Mouse (Mus musculus) kidney, embryonic 14.5 days (tissue): ENCODE results near the gene Bahcc1. TPM values are rescaled to one million over a fixed set of nuclear protein-coding genes. Genes with fewer than 3 reads are reported as not detected.

Experiments used
- ATAC-seq: fragments of 200-750 bp; cut with Nextera tagmentation; 2 replicates; pipeline ENCODE4 v1.8.0; 2017; ENCODE audit warnings: moderate number of reproducible peaks, mild to moderate bottlenecking, moderate TSS enrichment, moderate library complexity; ENCODE audit not compliant: low FRiP score, low TSS enrichment
- H3K27ac ChIP-seq: fragments of 300-500 bp; sonication (generic); 2 replicates; pipeline ENCODE4 v1.5.1; 2014; ENCODE audit warnings: low read depth, mild to moderate bottlenecking, low read length, moderate library complexity, mixed read lengths
- H3K27me3 ChIP-seq: fragments of 300-500 bp; sonication (generic); 2 replicates; pipeline ENCODE4 v1.6.1; 2014; ENCODE audit warnings: mild to moderate bottlenecking, low read length; ENCODE audit not compliant: control insufficient read depth, insufficient read depth
- H3K36me3 ChIP-seq: fragments of 300-500 bp; sonication (generic); 2 replicates; pipeline ENCODE4 v1.6.1; 2014; ENCODE audit warnings: low read length, mixed read lengths; ENCODE audit not compliant: control insufficient read depth, insufficient read depth
- H3K4me1 ChIP-seq: fragments of 300-500 bp; sonication (generic); 2 replicates; pipeline ENCODE4 v1.6.1; 2014; ENCODE audit warnings: low read length, mixed read lengths; ENCODE audit not compliant: control insufficient read depth, insufficient read depth
- H3K4me2 ChIP-seq: fragments of 300-500 bp; sonication (generic); replicated peaks from 2 replicates; pipeline ENCODE4 v1.6.1; 2014; ENCODE audit warnings: low read depth, mild to moderate bottlenecking, low read length
- H3K4me3 ChIP-seq: fragments of 300-500 bp; sonication (generic); 2 replicates; pipeline ENCODE4 v1.5.1; 2014; ENCODE audit warnings: mild to moderate bottlenecking, low read length
- H3K9ac ChIP-seq: fragments of 300-500 bp; sonication (generic); 2 replicates; pipeline ENCODE4 v1.6.1; 2014; ENCODE audit warnings: low read depth, mild to moderate bottlenecking, low read length, moderate library complexity
- H3K9me3 ChIP-seq: fragments of 300-500 bp; sonication (generic); 2 replicates; pipeline ENCODE4 v1.6.1; 2016; ENCODE audit warnings: low read length; ENCODE audit not compliant: control insufficient read depth
- WGBS: fragments of 180-500 bp; shearing (Covaris S2); extraction: QIAGEN DNeasy Blood & Tissue Kit; methylation state at CpG from one replicate; pipeline ENCODE4 v1.1.7; 2014; 5-methylcytosine and 5-hydroxymethylcytosine counted together
- polyA plus RNA-seq: library from polyadenylated mRNA; unstranded; fragments of >200 nt; fragmentation: Nextera tagmentation; extraction: Ambion mirVana; gene quantifications from 2 replicates; pipeline ENCODE4 v1.2.1, GENCODE M21; 2014

Gene Bahcc1
- polyA plus RNA-seq, 1 experiment from 2014 or later = 27.2 TPM

GRCm38 (mm10) chr11:120200621-120201020 lies 32.1 kb upstream of the Bahcc1 start:
- WGBS = 75% methylated on average over 6 of the region's 6 CpGs

GRCm38 (mm10) chr11:120204200-120204599 lies 28.5 kb upstream of the Bahcc1 start:
- Histone ChIP-seq H3K27ac (no peak overlapping the region), H3K9me3 (no peaks in the 10 kb centered on the region), H3K36me3 (no peaks in the 10 kb centered on the region), H3K4me2 (no peak overlapping the region), H3K4me1 (peaks cover 29% of the 10 kb centered on the region), H3K27me3 (no peaks in the 10 kb centered on the region), H3K4me3 (no peak overlapping the region), H3K9ac (no peak overlapping the region)
- ATAC-seq = no peak
- WGBS = 92% methylated on average over 5 of the region's 5 CpGs

More at GRCm38 (mm10) chr11:120200621-120201020, 32.1 kb upstream of the Bahcc1 start:
- no peak for ATAC-seq
- Histone ChIP-seq H3K4me1 (peaks cover 13% of the 10 kb centered on the region), H3K9ac (no peak overlapping the region), H3K4me2 (no peak overlapping the region), H3K27ac (no peak overlapping the region), H3K36me3 (no peaks in the 10 kb centered on the region), H3K4me3 (no peak overlapping the region), H3K9me3 (no peaks in the 10 kb centered on the region), H3K27me3 (no peaks in the 10 kb centered on the region)

GRCm38 (mm10) chr11:120206069-120206668 lies 26.6 kb upstream of the Bahcc1 start:
- WGBS = 57% methylated on average over 9 of the region's 9 CpGs
- Histone ChIP-seq H3K27ac (peak overlapping the region; percentile 78; the same call in 1 of the 2 replicates), H3K36me3 (no peaks in the 10 kb centered on the region), H3K27me3 (no peaks in the 10 kb centered on the region), H3K9ac (no peak overlapping the region), H3K9me3 (no peaks in the 10 kb centered on the region), H3K4me1 (peaks cover 29% of the 10 kb centered on the region; the same call in 1 of the 2 replicates), H3K4me2 (no peak overlapping the region), H3K4me3 (no peak overlapping the region)
- ATAC-seq = no peak

- no peak overlapping the region for H3K4me2 ChIP-seq
- H3K36me3 ChIP-seq = no peaks in the 10 kb centered on the region
- peaks cover 29% of the 10 kb centered on the region; the same call in 1 of the 2 replicates for H3K4me1 ChIP-seq
- no peak overlapping the region for H3K4me3 ChIP-seq
- 29% methylated on average over 5 of the region's 5 CpGs for WGBS
- peak; percentile 78 for ATAC-seq
- no peaks in the 10 kb centered on the region for H3K9me3 ChIP-seq
- peak overlapping the region; percentile 78; the same call in 1 of the 2 replicates for H3K27ac ChIP-seq
- no peak overlapping the region for H3K9ac ChIP-seq
- H3K27me3 ChIP-seq = no peaks in the 10 kb centered on the region
Observed at GRCm38 (mm10) chr11:120206669-120207090, 26.1 kb upstream of the Bahcc1 start.

GRCm38 (mm10) chr11:120208848-120209247 lies 23.9 kb upstream of the Bahcc1 start:
- Histone ChIP-seq H3K4me2 (no peak overlapping the region), H3K36me3 (no peaks in the 10 kb centered on the region), H3K27ac (peak overlapping the region; percentile 65; the same call in 1 of the 2 replicates), H3K9me3 (no peaks in the 10 kb centered on the region), H3K27me3 (no peaks in the 10 kb centered on the region), H3K4me3 (no peak overlapping the region), H3K9ac (no peak overlapping the region), H3K4me1 (peaks cover 29% of the 10 kb centered on the region; the same call in 1 of the 2 replicates)
- WGBS = 82% methylated on average over 2 of the region's 2 CpGs
- ATAC-seq = no peak

GRCm38 (mm10) chr11:120209462-120209861 lies 23.3 kb upstream of the Bahcc1 start:
- no peak; the same call in 1 of the 2 replicates for ATAC-seq
- no peak overlapping the region for H3K4me2 ChIP-seq
- H3K27me3 ChIP-seq = no peaks in the 10 kb centered on the region
- H3K4me3 ChIP-seq = no peak overlapping the region
- no peak overlapping the region for H3K9ac ChIP-seq
- H3K9me3 ChIP-seq = no peaks in the 10 kb centered on the region
- peaks cover 29% of the 10 kb centered on the region; the same call in 1 of the 2 replicates for H3K4me1 ChIP-seq
- WGBS = 53% methylated on average over 8 of the region's 8 CpGs
- H3K27ac ChIP-seq = peak overlapping the region; percentile 65; the same call in 1 of the 2 replicates
- no peaks in the 10 kb centered on the region for H3K36me3 ChIP-seq

- H3K9ac ChIP-seq = peak overlapping the region; percentile 34; the same call in 1 of the 2 replicates
- H3K4me1 ChIP-seq = peaks cover 51% of the 10 kb centered on the region
- ATAC-seq = no peak
- peak overlapping the region; percentile 96 for H3K27ac ChIP-seq
- H3K27me3 ChIP-seq = no peaks in the 10 kb centered on the region
- H3K9me3 ChIP-seq = no peaks in the 10 kb centered on the region
- H3K4me3 ChIP-seq = no peak overlapping the region
- H3K4me2 ChIP-seq = peak overlapping the region; percentile 25
- H3K36me3 ChIP-seq = no peaks in the 10 kb centered on the region
- 45% methylated on average over 10 of the region's 10 CpGs for WGBS
Observed at GRCm38 (mm10) chr11:120215726-120216241, 17.0 kb upstream of the Bahcc1 start.

GRCm38 (mm10) chr11:120216540-120217324 lies 16.0 kb upstream of the Bahcc1 start:
- Histone ChIP-seq H3K9me3 (no peaks in the 10 kb centered on the region), H3K27me3 (no peaks in the 10 kb centered on the region), H3K9ac (peak overlapping the region; percentile 34; the same call in 1 of the 2 replicates), H3K36me3 (no peaks in the 10 kb centered on the region), H3K4me1 (peaks cover 61% of the 10 kb centered on the region), H3K4me2 (peak overlapping the region; percentile 25; the same call in 1 of the 2 replicates), H3K4me3 (no peak overlapping the region), H3K27ac (peak overlapping the region; percentile 96)
- ATAC-seq = peak; percentile 81
- 2% methylated on average over 11 of the region's 11 CpGs for WGBS
